Mouse (Mus musculus) adrenal gland, adult 2 months (tissue): ENCODE measurements at regions not wholly inside any gene's neighbourhood (a gene's known extent, or its start where the extent isn't known, plus 50 kb on each side); places are given as distances from the start of the nearest gene placed in this dataset.
A peak's percentile ranks its signal among the peaks of the same experiment; 100 is the strongest.

Experiments used
- DNase-seq: peaks from one replicate; pipeline ENCODE4 v3.0.0; 2021

- no peak for DNase-seq
Measured at GRCm38 (mm10) chr14:33797551-33798303, 125.7 kb upstream of the Gdf10 start.

- no peak for DNase-seq
Measured at GRCm38 (mm10) chr14:33804321-33804720, 119.1 kb upstream of the Gdf10 start.

- no peak for DNase-seq
Measured at GRCm38 (mm10) chr14:33804721-33805120, 118.7 kb upstream of the Gdf10 start.

GRCm38 (mm10) chr14:33807196-33807595, 116.2 kb upstream of the Gdf10 start:
- no peak for DNase-seq

- DNase-seq = peak; percentile 45
Measured at GRCm38 (mm10) chr14:33808593-33809265, 114.7 kb upstream of the Gdf10 start.

GRCm38 (mm10) chr14:33810584-33810983, 112.8 kb upstream of the Gdf10 start:
- no peak for DNase-seq

GRCm38 (mm10) chr14:33811241-33811640, 112.1 kb upstream of the Gdf10 start:
- no peak for DNase-seq

- no peak for DNase-seq
Measured at GRCm38 (mm10) chr14:33812266-33812665, 111.1 kb upstream of the Gdf10 start.

GRCm38 (mm10) chr14:33812772-33813171, 110.6 kb upstream of the Gdf10 start:
- no peak for DNase-seq

GRCm38 (mm10) chr14:33813274-33813673, 110.1 kb upstream of the Gdf10 start:
- DNase-seq = no peak

GRCm38 (mm10) chr14:33814107-33814506, 109.3 kb upstream of the Gdf10 start:
- no peak for DNase-seq

GRCm38 (mm10) chr14:33814599-33814998, 108.8 kb upstream of the Gdf10 start:
- DNase-seq = no peak

GRCm38 (mm10) chr14:33820541-33821260, 102.7 kb upstream of the Gdf10 start:
- no peak for DNase-seq

GRCm38 (mm10) chr14:33821436-33821835, 102.0 kb upstream of the Gdf10 start:
- DNase-seq = no peak

- no peak for DNase-seq
Measured at GRCm38 (mm10) chr14:33824421-33824874, 98.9 kb upstream of the Gdf10 start.

GRCm38 (mm10) chr14:33826003-33826644, 97.3 kb upstream of the Gdf10 start:
- DNase-seq = no peak

GRCm38 (mm10) chr14:33832650-33833319, 90.6 kb upstream of the Gdf10 start:
- peak; percentile 46 for DNase-seq

- no peak for DNase-seq
Measured at GRCm38 (mm10) chr14:33836341-33836740, 87.0 kb upstream of the Gdf10 start.

- no peak for DNase-seq
Measured at GRCm38 (mm10) chr14:33841821-33842220, 81.6 kb upstream of the Gdf10 start.

- DNase-seq = no peak
Measured at GRCm38 (mm10) chr14:33853499-33853898, 69.9 kb upstream of the Gdf10 start.

- DNase-seq = peak; percentile 51
Measured at GRCm38 (mm10) chr14:33854181-33854580, 69.2 kb upstream of the Gdf10 start.

GRCm38 (mm10) chr14:33856992-33857391, 66.4 kb upstream of the Gdf10 start:
- DNase-seq = no peak
